Mouse (Mus musculus) forebrain, embryonic 10.5 days (tissue): Measurements from ENCODE around the gene Nanos2. TPM values are rescaled to one million over a fixed set of nuclear protein-coding genes. Genes with fewer than 3 reads are reported as not detected.
A peak's percentile ranks its signal among the peaks of the same experiment; 100 is the strongest.

Experiments used
- DNase-seq: peaks from one replicate; pipeline ENCODE4 v3.0.0-alpha.2; 2017; ENCODE audit warnings: low spot score; ENCODE audit errors: extremely low spot score
- H3K27ac ChIP-seq: fragments of 300-500 bp; sonication (generic); 2 replicates; pipeline ENCODE4 v1.5.1; 2016; ENCODE audit warnings: mild to moderate bottlenecking
- H3K27me3 ChIP-seq: fragments of 300-500 bp; sonication (generic); 2 replicates; pipeline ENCODE4 v1.6.1; 2016; ENCODE audit warnings: mild to moderate bottlenecking; ENCODE audit not compliant: poor library complexity, severe bottlenecking
- H3K36me3 ChIP-seq: fragments of 300-500 bp; sonication (generic); replicated peaks from 2 replicates; pipeline ENCODE4 v1.6.1; 2016; ENCODE audit warnings: mild to moderate bottlenecking, moderate library complexity
- H3K4me1 ChIP-seq: fragments of 300-500 bp; sonication (generic); 2 replicates; pipeline ENCODE4 v1.6.1; 2016
- H3K4me3 ChIP-seq: fragments of 300-500 bp; sonication (generic); 2 replicates; pipeline ENCODE4 v1.5.1; 2016; ENCODE audit warnings: mild to moderate bottlenecking, moderate library complexity
- H3K9me3 ChIP-seq: fragments of 300-500 bp; sonication (generic); 2 replicates; pipeline ENCODE4 v1.6.1; 2016; ENCODE audit warnings: mild to moderate bottlenecking, moderate library complexity
- WGBS: fragments of 180-500 bp; shearing (Covaris S2); methylation state at CpG from one replicate; pipeline ENCODE4 v1.1.7; 2016; 5-methylcytosine and 5-hydroxymethylcytosine counted together
- polyA plus RNA-seq: library from polyadenylated mRNA; unstranded; fragments of >200 nt; fragmentation: Nextera tagmentation; extraction: Ambion mirVana; gene quantifications from 2 replicates; pipeline ENCODE4 v1.2.1, GENCODE M21; 2016

The Nanos2 gene
- polyA plus RNA-seq, 1 experiment from 2014 or later, result 0.15 TPM

- Histone ChIP-seq H3K36me3 (no peaks in the 10 kb centered on the region), H3K4me3 (peak overlapping the region; percentile 55), H3K9me3 (no peaks in the 10 kb centered on the region), H3K27ac (no peak overlapping the region), H3K27me3 (peaks cover 79% of the 10 kb centered on the region), H3K4me1 (peaks cover 53% of the 10 kb centered on the region)
- no peak for DNase-seq
- WGBS, result under 1% methylated on average over 19 of the region's 19 CpGs
These were observed 23.8 kb upstream of the Nanos2 start for GRCm38 (mm10) chr7:18963294-18963843.

GRCm38 (mm10) chr7:18965312-18965711 is 21.9 kb upstream of the Nanos2 start:
- DNase-seq, result no peak
- Histone ChIP-seq H3K4me3 (no peak overlapping the region), H3K4me1 (peaks cover 43% of the 10 kb centered on the region), H3K27ac (no peak overlapping the region), H3K27me3 (peaks cover 60% of the 10 kb centered on the region), H3K36me3 (no peaks in the 10 kb centered on the region), H3K9me3 (no peaks in the 10 kb centered on the region)
- WGBS, result 79% methylated on average over 5 of the region's 5 CpGs

DNA sequence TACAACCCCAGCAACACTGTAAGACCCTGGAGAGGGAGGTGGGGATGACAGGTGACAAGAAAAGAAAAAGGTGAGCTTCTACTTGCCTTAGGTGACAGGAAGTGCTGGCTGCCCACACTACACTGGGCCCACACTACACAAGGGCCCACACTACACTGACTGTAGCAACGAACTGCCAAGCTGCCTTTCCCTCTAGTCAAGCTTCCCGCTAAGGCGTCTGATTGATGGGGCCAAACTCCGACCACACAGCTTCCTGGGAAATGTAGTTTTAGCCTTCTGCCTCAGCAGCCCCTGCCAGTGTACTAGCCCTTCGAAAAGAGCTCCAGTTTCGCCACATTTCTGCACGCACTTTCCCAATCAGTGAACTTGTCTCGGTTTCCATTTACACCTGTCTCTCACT is 19.6 kb upstream of the Nanos2 start:
- no peak overlapping the region for H3K27ac ChIP-seq
- DNase-seq, result no peak
- 11% methylated on average over 8 of the region's 8 CpGs for WGBS
- no peak overlapping the region for H3K4me3 ChIP-seq
- H3K4me1 ChIP-seq, result peaks cover 22% of the 10 kb centered on the region
- H3K36me3 ChIP-seq, result no peaks in the 10 kb centered on the region
- peaks cover 37% of the 10 kb centered on the region for H3K27me3 ChIP-seq
- H3K9me3 ChIP-seq, result peaks cover 5% of the 10 kb centered on the region; the same call in 1 of the 2 replicates

DNA sequence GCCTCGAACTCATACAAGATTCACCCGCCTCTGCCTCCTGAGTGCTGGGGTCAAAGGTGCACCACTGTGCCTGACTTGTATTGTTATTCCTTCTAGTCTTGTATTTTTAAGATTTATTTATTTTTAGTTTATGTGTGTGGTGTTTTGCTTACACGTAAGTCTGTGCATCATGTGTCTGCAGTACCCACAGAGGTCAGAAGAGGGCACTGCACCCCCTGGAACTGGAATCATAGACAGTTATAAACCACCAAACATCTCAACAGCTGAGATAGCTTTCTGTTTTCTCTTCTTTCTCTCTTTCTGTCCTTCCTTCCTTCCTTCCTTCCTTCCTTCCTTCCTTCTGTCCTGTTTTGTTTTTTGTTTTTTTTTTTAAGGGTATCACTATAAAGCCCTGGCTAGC is 16.2 kb upstream of the Nanos2 start:
- Histone ChIP-seq H3K4me3 (no peak overlapping the region), H3K27ac (no peak overlapping the region), H3K9me3 (peaks cover 5% of the 10 kb centered on the region; the same call in 1 of the 2 replicates), H3K4me1 (no peaks in the 10 kb centered on the region), H3K27me3 (peaks cover 3% of the 10 kb centered on the region; the same call in 1 of the 2 replicates), H3K36me3 (no peaks in the 10 kb centered on the region)
- DNase-seq, result no peak
- WGBS, result 85% methylated on average over 3 of the region's 3 CpGs

DNA sequence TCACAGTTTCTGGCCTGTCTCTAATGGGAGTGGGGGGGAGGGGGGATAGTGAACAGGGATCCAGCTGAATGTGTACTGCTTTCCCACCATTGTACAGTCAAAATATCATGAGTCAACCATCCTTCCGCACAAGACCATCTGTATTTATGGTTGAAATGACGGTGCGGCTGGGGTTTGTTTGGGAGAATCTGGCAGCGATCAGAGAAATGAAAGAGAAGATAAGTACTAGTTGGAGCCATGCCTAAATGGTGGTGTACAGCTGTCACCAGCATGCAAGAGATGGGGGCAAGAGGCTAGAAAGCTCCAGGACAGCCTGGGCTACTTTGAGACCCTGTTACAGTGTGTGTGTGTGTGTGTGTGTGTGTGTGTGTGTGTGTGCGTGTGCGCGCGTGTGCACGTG is 8.8 kb upstream of the Nanos2 start:
- no peaks in the 10 kb centered on the region for H3K4me1 ChIP-seq
- DNase-seq, result no peak
- H3K9me3 ChIP-seq, result no peaks in the 10 kb centered on the region
- H3K27ac ChIP-seq, result no peak overlapping the region
- WGBS, result 90% methylated on average over 9 of the region's 9 CpGs
- H3K27me3 ChIP-seq, result no peaks in the 10 kb centered on the region
- no peak overlapping the region for H3K4me3 ChIP-seq
- no peaks in the 10 kb centered on the region for H3K36me3 ChIP-seq

DNA sequence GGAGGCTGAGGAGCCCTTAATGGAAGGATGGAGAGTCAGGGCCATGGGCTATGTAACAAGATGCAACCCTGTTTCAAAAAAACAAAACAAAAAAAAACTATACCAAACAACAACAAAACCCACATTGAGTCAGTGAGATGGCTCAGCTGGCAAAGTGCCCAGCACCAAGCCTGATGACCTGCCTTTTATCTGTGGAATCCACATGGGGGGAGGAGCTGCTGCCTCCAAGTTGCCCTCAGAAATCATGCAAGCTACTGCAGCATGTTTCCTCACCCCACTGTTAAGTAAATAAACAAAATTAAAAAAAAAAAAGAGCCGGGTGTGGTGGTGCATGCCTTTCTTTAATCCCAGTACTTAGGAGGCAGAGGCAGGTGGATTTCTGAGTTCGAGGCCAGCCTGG is 697 bp upstream of the Nanos2 start:
- WGBS, result 75% methylated on average over 2 of the region's 2 CpGs
- DNase-seq, result no peak
- H3K9me3 ChIP-seq, result no peaks in the 10 kb centered on the region
- no peak overlapping the region for H3K27ac ChIP-seq
- H3K4me1 ChIP-seq, result peaks cover 16% of the 10 kb centered on the region
- H3K36me3 ChIP-seq, result no peaks in the 10 kb centered on the region
- peaks cover 22% of the 10 kb centered on the region for H3K27me3 ChIP-seq
- no peak overlapping the region for H3K4me3 ChIP-seq

DNA sequence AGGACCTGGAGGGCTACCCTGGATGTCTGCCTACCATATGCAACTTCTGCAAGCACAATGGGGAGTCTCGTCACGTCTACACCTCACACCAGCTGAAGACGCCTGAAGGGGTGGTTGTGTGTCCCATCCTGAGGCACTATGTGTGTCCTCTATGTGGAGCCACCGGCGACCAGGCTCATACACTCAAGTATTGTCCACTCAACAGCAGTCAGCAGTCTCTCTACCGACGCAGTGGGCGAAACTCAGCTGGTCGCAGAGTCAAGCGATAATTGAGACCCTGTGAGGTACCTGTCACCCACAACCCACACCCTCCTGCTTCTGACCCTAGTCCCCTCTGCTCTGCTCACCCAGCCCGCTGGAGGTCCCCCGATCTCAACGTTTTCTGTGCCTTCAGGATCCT is 547 bp downstream of the Nanos2 start:
- H3K27ac ChIP-seq, result no peak overlapping the region
- H3K9me3 ChIP-seq, result no peaks in the 10 kb centered on the region
- H3K27me3 ChIP-seq, result peaks cover 34% of the 10 kb centered on the region
- H3K4me3 ChIP-seq, result no peak overlapping the region
- no peaks in the 10 kb centered on the region for H3K36me3 ChIP-seq
- DNase-seq, result no peak
- WGBS, result 76% methylated on average over 13 of the region's 13 CpGs
- peaks cover 29% of the 10 kb centered on the region for H3K4me1 ChIP-seq

DNA sequence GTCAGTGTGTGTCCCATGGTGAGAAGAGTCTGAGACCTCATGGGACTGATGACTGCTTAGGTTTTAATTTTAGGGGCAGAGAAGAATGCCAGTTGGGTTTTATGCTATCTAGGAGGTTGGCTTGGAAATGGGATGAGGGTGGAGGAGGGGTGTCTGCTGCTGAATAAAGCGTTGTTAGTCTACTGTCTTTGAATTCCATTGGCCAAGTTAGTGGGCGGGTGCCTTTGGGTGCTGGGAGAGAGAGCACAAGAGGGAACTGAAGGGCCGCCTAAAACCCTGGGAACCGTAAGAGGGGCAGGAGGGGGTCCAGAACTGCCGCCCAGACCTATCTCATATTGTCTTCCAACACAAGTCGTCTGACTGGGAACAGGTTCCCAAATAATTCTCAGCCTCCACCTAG is 1.6 kb downstream of the Nanos2 start:
- peaks cover 35% of the 10 kb centered on the region for H3K4me1 ChIP-seq
- H3K36me3 ChIP-seq, result no peaks in the 10 kb centered on the region
- no peaks in the 10 kb centered on the region for H3K9me3 ChIP-seq
- H3K27me3 ChIP-seq, result peaks cover 45% of the 10 kb centered on the region
- DNase-seq, result no peak
- H3K27ac ChIP-seq, result no peak overlapping the region
- WGBS, result 75% methylated on average over 6 of the region's 6 CpGs
- H3K4me3 ChIP-seq, result no peak overlapping the region

GRCm38 (mm10) chr7:18989995-18990394 is 2.8 kb downstream of the Nanos2 start:
- H3K27ac ChIP-seq, result peak overlapping the region; percentile 82
- peak; percentile 31 for DNase-seq
- H3K4me3 ChIP-seq, result peak overlapping the region; percentile 55
- 6% methylated on average over 5 of the region's 5 CpGs for WGBS
- peaks cover 49% of the 10 kb centered on the region for H3K27me3 ChIP-seq
- peaks cover 35% of the 10 kb centered on the region for H3K4me1 ChIP-seq
- no peaks in the 10 kb centered on the region for H3K9me3 ChIP-seq
- no peaks in the 10 kb centered on the region for H3K36me3 ChIP-seq

DNA sequence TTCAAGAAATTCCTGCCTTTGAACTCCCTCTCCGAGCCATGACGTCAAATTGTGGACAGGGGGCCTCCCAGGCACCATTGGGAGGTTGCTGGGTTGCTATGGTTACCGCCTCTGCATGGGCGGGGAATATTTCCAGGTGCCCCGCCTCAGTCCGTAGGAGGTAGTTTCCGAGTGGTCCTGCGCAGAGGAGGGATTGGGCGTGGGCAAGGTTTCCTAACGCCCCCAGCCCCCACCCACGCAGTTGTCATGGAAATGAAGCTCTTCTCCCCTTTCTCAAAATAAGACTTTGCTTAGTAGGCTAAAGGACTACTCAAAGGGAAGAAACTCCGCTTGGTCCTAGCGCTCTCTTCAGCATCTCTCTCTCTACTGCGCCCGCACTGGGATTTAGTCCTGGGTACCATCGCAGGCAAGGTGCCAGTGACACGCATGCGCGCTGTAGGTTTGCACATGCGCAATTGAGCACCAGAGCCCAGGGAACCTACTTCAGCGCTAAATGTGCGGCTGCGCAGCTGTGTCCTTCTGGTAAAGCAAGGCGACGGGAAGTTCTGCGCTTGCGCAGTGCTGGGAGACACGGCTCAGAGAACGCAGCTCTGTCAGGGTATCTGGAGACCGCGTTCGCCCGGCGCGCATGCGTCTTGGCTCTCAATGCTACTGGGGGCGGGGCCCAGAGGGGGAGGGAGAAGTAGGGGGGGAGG is 3.5 kb downstream of the Nanos2 start, which contains the start of gene Mypop:
Gene Mypop, plus strand, starts transcription at position 645 of the 695 bp plus-strand sequence.
- peak within 1 kb of the TSS; percentile 55 for H3K4me3 ChIP-seq
- H3K36me3 ChIP-seq, result no peaks in the 10 kb centered on the region
- peak; percentile 100 for DNase-seq
- no peaks in the 10 kb centered on the region for H3K9me3 ChIP-seq
- peak within 1 kb of the TSS; percentile 82 for H3K27ac ChIP-seq
- under 1% methylated on average over 36 of the region's 37 CpGs for WGBS
- peaks cover 49% of the 10 kb centered on the region for H3K27me3 ChIP-seq
- H3K4me1 ChIP-seq, result peaks cover 35% of the 10 kb centered on the region

- H3K4me3 ChIP-seq, result peak overlapping the region; percentile 55
- peaks cover 49% of the 10 kb centered on the region for H3K27me3 ChIP-seq
- peaks cover 35% of the 10 kb centered on the region for H3K4me1 ChIP-seq
- peak overlapping the region; percentile 82 for H3K27ac ChIP-seq
- H3K36me3 ChIP-seq, result peaks cover 10% of the 10 kb centered on the region
- no peak for DNase-seq
- H3K9me3 ChIP-seq, result no peaks in the 10 kb centered on the region
- WGBS, result under 1% methylated on average over 59 of the region's 59 CpGs
These were observed 4.6 kb downstream of the Nanos2 start for GRCm38 (mm10) chr7:18991660-18992293.

- 3% methylated on average over 31 of the region's 31 CpGs for WGBS
- no peaks in the 10 kb centered on the region for H3K9me3 ChIP-seq
- peaks cover 35% of the 10 kb centered on the region for H3K4me1 ChIP-seq
- peak overlapping the region; percentile 82; the same call in 1 of the 2 replicates for H3K27ac ChIP-seq
- H3K27me3 ChIP-seq, result peaks cover 49% of the 10 kb centered on the region
- peak; percentile 45 for DNase-seq
- H3K4me3 ChIP-seq, result peak overlapping the region; percentile 55
- H3K36me3 ChIP-seq, result peaks cover 13% of the 10 kb centered on the region
These were observed 5.1 kb downstream of the Nanos2 start for GRCm38 (mm10) chr7:18992294-18992675.

DNA sequence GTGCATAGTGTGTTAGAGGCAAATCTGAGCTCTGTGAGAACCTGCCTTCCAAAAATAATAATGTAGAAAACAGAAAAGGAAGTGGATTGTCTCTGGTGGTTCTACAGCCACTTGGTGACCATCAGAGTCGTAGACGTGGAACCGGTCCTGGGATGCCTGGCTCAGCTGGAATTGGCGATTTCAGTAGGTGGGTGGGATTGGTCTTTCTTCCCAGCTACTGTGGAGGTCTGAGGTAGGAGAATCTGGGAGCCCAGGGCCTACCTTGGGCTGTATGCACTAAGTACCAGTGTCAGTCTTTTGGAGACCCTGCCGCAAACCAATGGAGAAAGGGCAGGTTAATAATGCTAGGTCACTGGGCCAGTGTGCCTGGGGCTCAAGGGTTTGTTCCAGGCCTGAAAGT is 5.8 kb downstream of the Nanos2 start:
- peak overlapping the region; percentile 55 for H3K4me3 ChIP-seq
- H3K36me3 ChIP-seq, result peaks cover 14% of the 10 kb centered on the region
- no peaks in the 10 kb centered on the region for H3K9me3 ChIP-seq
- H3K27me3 ChIP-seq, result peaks cover 42% of the 10 kb centered on the region
- no peak overlapping the region for H3K27ac ChIP-seq
- peaks cover 35% of the 10 kb centered on the region for H3K4me1 ChIP-seq
- 89% methylated on average over 5 of the region's 5 CpGs for WGBS
- DNase-seq, result no peak
